Mouse (Mus musculus) intestine, postnatal 0 days (tissue): ENCODE results near the gene Slc24a1. TPM values are rescaled to one million over a fixed set of nuclear protein-coding genes. Genes with fewer than 3 reads are reported as not detected.
A peak's percentile ranks its signal among the peaks of the same experiment; 100 is the strongest.

Experiments used
- ATAC-seq: fragments of 200-750 bp; cut with Nextera tagmentation; 2 replicates; pipeline ENCODE4 v1.8.0; 2017; ENCODE audit warnings: mild to moderate bottlenecking, moderate TSS enrichment, moderate library complexity
- H3K27ac ChIP-seq: fragments of 300-500 bp; sonication (generic); 2 replicates; pipeline ENCODE4 v1.5.1; 2014; ENCODE audit warnings: mild to moderate bottlenecking, low read depth, low read length, moderate library complexity
- H3K27me3 ChIP-seq: fragments of 300-500 bp; sonication (generic); replicated peaks from 2 replicates; pipeline ENCODE4 v1.6.1; 2014; ENCODE audit warnings: low read length, mixed read lengths; ENCODE audit not compliant: control insufficient read depth, insufficient read depth
- H3K36me3 ChIP-seq: fragments of 300-500 bp; sonication (generic); 2 replicates; pipeline ENCODE4 v1.6.1; 2014; ENCODE audit warnings: mild to moderate bottlenecking, moderate library complexity; ENCODE audit not compliant: control insufficient read depth, insufficient read depth
- H3K4me1 ChIP-seq: fragments of 300-500 bp; sonication (generic); replicated peaks from 2 replicates; pipeline ENCODE4 v1.6.1; 2014; ENCODE audit warnings: antibody characterized with exemption, low read length, mixed read lengths; ENCODE audit not compliant: control insufficient read depth, insufficient read depth
- H3K4me2 ChIP-seq: fragments of 300-500 bp; sonication (generic); replicated peaks from 2 replicates; pipeline ENCODE4 v1.6.1; 2014; ENCODE audit warnings: low read depth, mild to moderate bottlenecking, moderate library complexity
- H3K4me3 ChIP-seq: fragments of 300-500 bp; sonication (generic); 2 replicates; pipeline ENCODE4 v1.5.1; 2014; ENCODE audit warnings: low read depth, low read length
- H3K9ac ChIP-seq: fragments of 300-500 bp; sonication (generic); 2 replicates; pipeline ENCODE4 v1.6.1; 2014; ENCODE audit warnings: mild to moderate bottlenecking, low read depth, low read length
- H3K9me3 ChIP-seq: fragments of 300-500 bp; sonication (generic); 2 replicates; pipeline ENCODE4 v1.6.1; 2016; ENCODE audit warnings: mixed run types; ENCODE audit not compliant: control insufficient read depth
- CTCF ChIP-seq: sonication (generic); IDR thresholded peaks from 2 replicates; pipeline ENCODE4 v1.5.1; 2016; ENCODE audit warnings: low read depth, mild to moderate bottlenecking, control low read depth, antibody characterized with exemption, moderate library complexity
- WGBS: fragments of 180-500 bp; shearing (Covaris S2); extraction: QIAGEN DNeasy Blood & Tissue Kit; methylation state at CpG from one replicate; pipeline ENCODE4 v1.1.7; 2014; 5-methylcytosine and 5-hydroxymethylcytosine counted together
- microRNA-seq: library from miRNA; unstranded; fragments of <30 nt; microRNA quantifications from one replicate; pipeline ENCODE4, GENCODE M21; 2016
- polyA plus RNA-seq: library from polyadenylated mRNA; unstranded; fragments of >200 nt; fragmentation: Nextera tagmentation; extraction: Ambion mirVana; gene quantifications from 2 replicates; pipeline ENCODE4 v1.2.1, GENCODE M21; 2015

The Slc24a1 gene
- polyA plus RNA-seq, 1 experiment from 2014 or later, result 0.04 TPM

- H3K9me3 ChIP-seq, result no peaks in the 10 kb centered on the region
- no peak overlapping the region for H3K27ac ChIP-seq
- TF ChIP-seq CTCF, result peak; percentile 89
- H3K9ac ChIP-seq, result no peak overlapping the region
- 59% methylated on average over 3 of the region's 3 CpGs for WGBS
- H3K4me1 ChIP-seq, result no peaks in the 10 kb centered on the region
- no peak overlapping the region for H3K4me2 ChIP-seq
- 0 out of 2 replicates have a peak, but pooled peaks cover 8% of the 10 kb centered on the region for H3K36me3 ChIP-seq
- no peak for ATAC-seq
- no peak overlapping the region for H3K4me3 ChIP-seq
- H3K27me3 ChIP-seq, result no peaks in the 10 kb centered on the region
Measured at GRCm38 (mm10) chr9:64903386-64903785, 48.0 kb downstream of the Slc24a1 start.

GRCm38 (mm10) chr9:64902866-64903265, 48.5 kb downstream of the Slc24a1 start:
- no peak for ATAC-seq
- H3K27me3 ChIP-seq, result no peaks in the 10 kb centered on the region
- no peak overlapping the region for H3K27ac ChIP-seq
- no peak for TF ChIP-seq CTCF
- no peak overlapping the region for H3K9ac ChIP-seq
- 53% methylated on average over 4 of the region's 4 CpGs for WGBS
- H3K4me3 ChIP-seq, result no peak overlapping the region
- H3K36me3 ChIP-seq, result peaks cover 9% of the 10 kb centered on the region; the same call in 1 of the 2 replicates
- H3K9me3 ChIP-seq, result no peaks in the 10 kb centered on the region
- H3K4me2 ChIP-seq, result no peak overlapping the region
- no peaks in the 10 kb centered on the region for H3K4me1 ChIP-seq

- TF ChIP-seq CTCF, result no peak
- Histone ChIP-seq H3K27ac (no peak overlapping the region), H3K9ac (no peak overlapping the region), H3K4me1 (no peaks in the 10 kb centered on the region), H3K9me3 (no peaks in the 10 kb centered on the region), H3K27me3 (no peaks in the 10 kb centered on the region), H3K4me2 (no peak overlapping the region), H3K4me3 (no peak overlapping the region), H3K36me3 (peaks cover 13% of the 10 kb centered on the region)
- ATAC-seq, result no peak
- WGBS, result 80% methylated on average over 10 of the region's 10 CpGs
Measured at GRCm38 (mm10) chr9:64896605-64897004, 54.8 kb downstream of the Slc24a1 start.

- WGBS, result 84% methylated on average over 5 of the region's 5 CpGs
- H3K4me3 ChIP-seq, result no peak overlapping the region
- H3K4me1 ChIP-seq, result no peaks in the 10 kb centered on the region
- no peaks in the 10 kb centered on the region for H3K27me3 ChIP-seq
- no peak overlapping the region for H3K27ac ChIP-seq
- TF ChIP-seq CTCF, result no peak
- ATAC-seq, result no peak
- no peaks in the 10 kb centered on the region for H3K36me3 ChIP-seq
- H3K9me3 ChIP-seq, result no peaks in the 10 kb centered on the region
- H3K4me2 ChIP-seq, result no peak overlapping the region
- no peak overlapping the region for H3K9ac ChIP-seq
Measured at GRCm38 (mm10) chr9:64886008-64886407, 65.4 kb downstream of the Slc24a1 start.

Small RNA genes within 50 kb of the gene (microRNA-seq; reads per million reads assigned to microRNA genes)
- gene Gm25640, result not detected

Other genes with a start within 250 kb of the Slc24a1 start
- gene Rab11a, start 213.8 kb downstream of the Slc24a1 start, polyA plus RNA-seq, result 1,986 and 2,053 TPM in 2 replicates
- gene Dennd4a, start 140.3 kb downstream of the Slc24a1 start, polyA plus RNA-seq, result 2.8 and 3.1 TPM in 2 replicates
- 23.1 and 23.8 TPM in 2 replicates for gene Ints14, start 9.3 kb upstream of the Slc24a1 start, polyA plus RNA-seq
- gene Hacd3, start 70.1 kb upstream of the Slc24a1 start, polyA plus RNA-seq, result 43.9 and 46.8 TPM in 2 replicates
- 14.1 and 14.8 TPM in 2 replicates for gene Dpp8, start 80.8 kb upstream of the Slc24a1 start, polyA plus RNA-seq
- gene Igdcc4, start 149.9 kb upstream of the Slc24a1 start, polyA plus RNA-seq, result 4.1 and 4.5 TPM in 2 replicates
- gene Igdcc3, start 189.6 kb upstream of the Slc24a1 start, polyA plus RNA-seq, result 0.22 TPM in 2 replicates
- gene Parp16, start 243.7 kb upstream of the Slc24a1 start, polyA plus RNA-seq, result 9.9 and 10.5 TPM in 2 replicates